Mouse (Mus musculus): ENCODE data around the gene Fads3. TPM values are rescaled to one million over a fixed set of nuclear protein-coding genes. Genes with fewer than 3 reads are reported as not detected.

Gene Fads3
- total RNA-seq, 2 experiments from 2014 or later: 18.7 to 23.9 TPM

GRCm38 (mm10) chr19:10062292-10062691 is 20.9 kb downstream of the Fads3 start:
- no peak for ATAC-seq (replicated peaks; ENCODE audit: low FRiP score, low TSS enrichment, poor library complexity, severe bottlenecking)

GRCm38 (mm10) chr19:10062862-10063261 is 21.5 kb downstream of the Fads3 start:
- no peak for ATAC-seq (replicated peaks; ENCODE audit: low FRiP score, low TSS enrichment, poor library complexity, severe bottlenecking)

DNA sequence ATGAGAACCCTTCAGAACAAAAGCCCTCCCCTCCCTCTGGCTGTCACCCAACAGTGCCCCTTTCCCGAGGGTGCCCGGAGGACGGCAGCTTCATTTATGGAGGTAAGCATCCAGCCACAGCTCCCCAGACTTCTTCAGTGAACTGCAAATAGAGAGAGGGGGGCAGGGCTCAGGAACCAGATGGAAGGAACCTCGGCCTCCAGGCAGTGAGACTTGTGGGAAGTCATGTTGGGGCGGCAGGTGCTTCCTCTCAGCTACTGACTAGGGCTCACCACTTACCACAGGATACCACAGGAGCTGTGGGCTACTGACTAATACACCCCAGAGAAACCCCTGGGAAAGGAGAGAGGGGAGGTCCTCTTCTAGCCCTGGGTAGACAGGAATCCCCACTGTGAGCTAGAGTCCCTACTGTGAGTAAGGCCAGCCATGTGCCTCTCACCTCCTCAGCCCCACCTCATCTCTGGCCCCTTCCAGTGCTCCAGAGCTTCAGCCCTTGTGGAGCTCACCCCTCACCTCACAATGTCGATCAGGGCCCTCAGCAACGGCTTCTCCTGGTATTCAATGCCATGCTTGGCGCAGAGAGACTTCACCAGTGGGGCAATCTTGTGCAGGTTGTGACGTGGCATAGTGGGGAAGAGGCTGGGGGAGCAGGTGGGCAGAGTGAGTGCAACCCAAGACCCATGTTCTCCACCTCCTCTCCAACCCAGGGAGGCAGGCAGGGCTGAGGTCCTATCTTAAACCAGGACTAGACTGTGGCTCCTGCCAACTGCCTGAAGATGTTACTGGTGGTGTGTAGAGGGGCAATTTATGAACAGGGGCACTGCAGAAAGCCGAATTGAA is 23.0 kb downstream of the Fads3 start:
- no peak for ATAC-seq (replicated peaks; ENCODE audit: low FRiP score, low TSS enrichment, poor library complexity, severe bottlenecking)

DNA sequence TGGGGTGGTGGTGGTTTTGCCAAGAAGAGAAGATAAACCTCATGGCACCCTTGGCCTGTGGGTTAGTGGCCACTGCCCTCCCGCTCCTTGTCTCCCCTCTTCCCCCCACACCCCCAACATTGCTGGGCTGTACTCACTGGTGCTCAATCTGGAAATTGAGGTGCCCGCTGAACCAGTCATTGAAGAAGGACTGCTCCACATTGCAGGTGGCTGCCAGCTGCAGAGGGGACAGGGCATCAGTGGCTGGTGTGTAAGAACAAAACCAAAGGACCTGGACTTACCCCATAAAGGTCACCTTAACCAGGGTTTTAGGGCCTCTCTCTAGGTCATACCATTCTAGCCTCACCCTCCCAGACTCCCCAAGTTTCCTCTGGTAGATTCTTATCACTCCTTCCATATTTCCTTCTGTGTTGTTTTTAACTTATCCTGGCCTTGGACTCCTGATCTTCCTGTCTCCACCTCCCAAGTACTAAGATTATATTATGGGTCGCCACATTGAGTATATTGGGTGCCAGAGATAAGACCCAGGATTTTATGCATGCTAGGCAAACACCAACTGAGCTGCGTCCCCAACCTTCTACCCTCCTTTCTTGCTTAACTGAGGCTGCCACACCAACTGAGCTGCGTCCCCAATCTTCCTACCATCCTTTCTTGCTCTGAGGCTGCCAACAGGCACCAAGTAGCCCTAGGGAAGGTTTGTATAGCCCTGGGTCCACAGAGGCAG is 24.3 kb downstream of the Fads3 start:
- ATAC-seq (replicated peaks; ENCODE audit: low FRiP score, low TSS enrichment, poor library complexity, severe bottlenecking): peak; percentile 54

- peak; percentile 9; the same call in 1 of the 2 replicates for ATAC-seq (replicated peaks; ENCODE audit: low FRiP score, low TSS enrichment, poor library complexity, severe bottlenecking)
Observed at GRCm38 (mm10) chr19:10066189-10066500, 24.8 kb downstream of the Fads3 start.

DNA sequence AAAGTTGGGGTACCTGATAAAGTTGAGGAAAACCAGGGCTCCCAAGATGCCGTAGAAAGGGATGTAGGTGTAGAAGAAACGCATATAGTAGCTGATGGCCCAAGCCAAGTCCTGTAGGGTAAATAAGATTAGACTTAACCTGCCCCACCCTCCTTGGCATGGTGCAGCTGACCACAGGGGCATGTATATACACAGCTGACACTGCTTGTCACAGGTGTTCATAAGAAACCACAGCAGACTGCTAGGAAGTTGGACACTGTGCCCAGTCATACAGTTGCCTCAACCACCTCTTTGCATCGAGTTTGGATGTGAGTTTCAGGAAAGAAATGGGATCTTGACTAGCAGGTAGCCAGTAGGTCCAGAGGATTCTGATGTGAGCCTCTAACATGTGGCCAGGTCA is 25.1 kb downstream of the Fads3 start:
- peak; percentile 15; the same call in 1 of the 2 replicates for ATAC-seq (replicated peaks; ENCODE audit: low FRiP score, low TSS enrichment, poor library complexity, severe bottlenecking)

GRCm38 (mm10) chr19:10067701-10068100 is 26.3 kb downstream of the Fads3 start:
- no peak for ATAC-seq (replicated peaks; ENCODE audit: low FRiP score, low TSS enrichment, poor library complexity, severe bottlenecking)

DNA sequence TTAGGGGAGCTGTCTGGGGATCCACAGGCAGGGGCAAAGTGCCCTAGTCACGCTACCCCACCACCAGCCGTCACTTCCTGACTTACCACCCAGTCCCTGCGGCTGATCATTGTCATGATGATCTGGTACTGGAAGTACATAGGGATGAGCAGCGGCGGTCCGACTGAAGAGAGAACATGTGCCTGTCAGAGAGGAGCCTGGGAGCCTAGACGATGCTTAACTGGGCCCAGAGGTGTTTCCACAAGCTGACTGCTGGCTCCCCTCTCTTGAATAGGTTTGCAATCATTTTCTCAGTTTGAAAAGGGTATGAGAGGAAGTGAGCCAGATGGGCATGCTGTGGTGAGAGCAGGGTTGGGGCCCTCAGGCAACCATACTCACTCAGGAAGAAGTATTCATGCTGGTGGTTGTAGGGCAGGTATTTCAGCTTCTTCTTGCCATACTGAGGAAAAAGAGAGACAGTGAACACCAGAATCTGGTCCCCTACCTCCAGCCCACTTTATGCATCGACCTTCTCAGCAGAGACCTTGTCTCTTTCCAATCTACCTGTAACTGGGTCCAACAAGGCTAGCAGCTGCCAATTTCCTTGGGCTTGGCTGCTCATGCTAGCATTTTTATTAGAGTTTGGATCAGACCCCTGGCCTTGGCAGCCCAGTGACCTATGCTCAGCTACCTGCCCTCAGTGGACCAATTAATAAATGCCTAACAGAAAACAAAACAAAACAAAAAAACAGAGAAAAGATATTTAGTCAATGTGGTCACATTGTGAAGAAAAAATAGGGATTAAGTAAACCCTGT is 29.0 kb downstream of the Fads3 start:
- ATAC-seq (replicated peaks; ENCODE audit: low FRiP score, low TSS enrichment, poor library complexity, severe bottlenecking): no peak

- ATAC-seq (replicated peaks; ENCODE audit: low FRiP score, low TSS enrichment, poor library complexity, severe bottlenecking): no peak
Observed at GRCm38 (mm10) chr19:10071166-10071565, 29.8 kb downstream of the Fads3 start.

DNA sequence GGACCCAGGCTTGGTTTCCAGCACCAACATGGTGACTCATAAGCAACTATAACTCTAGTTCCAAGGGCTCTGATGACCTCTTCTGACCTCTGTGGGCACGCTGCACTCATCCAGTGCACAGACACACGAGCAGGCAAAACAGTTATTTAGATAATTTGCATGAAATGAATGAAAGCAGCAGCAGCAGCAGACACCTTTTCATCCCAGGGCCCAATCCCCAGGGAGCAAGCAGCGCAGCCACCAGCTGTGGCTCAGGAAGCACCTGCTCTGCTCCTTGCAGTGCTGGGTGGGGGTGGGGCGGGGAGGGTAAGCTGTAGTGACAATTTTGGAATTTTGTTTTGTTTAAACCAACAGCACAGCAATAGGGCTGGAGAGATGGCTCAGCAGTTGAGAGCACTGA is 30.5 kb downstream of the Fads3 start:
- no peak for ATAC-seq (replicated peaks; ENCODE audit: low FRiP score, low TSS enrichment, poor library complexity, severe bottlenecking)

- no peak for ATAC-seq (replicated peaks; ENCODE audit: low FRiP score, low TSS enrichment, poor library complexity, severe bottlenecking)
Observed at GRCm38 (mm10) chr19:10073145-10073544, 31.8 kb downstream of the Fads3 start.

- ATAC-seq (replicated peaks; ENCODE audit: low FRiP score, low TSS enrichment, poor library complexity, severe bottlenecking): no peak
Observed at GRCm38 (mm10) chr19:10078392-10078791, 37.0 kb downstream of the Fads3 start.

DNA sequence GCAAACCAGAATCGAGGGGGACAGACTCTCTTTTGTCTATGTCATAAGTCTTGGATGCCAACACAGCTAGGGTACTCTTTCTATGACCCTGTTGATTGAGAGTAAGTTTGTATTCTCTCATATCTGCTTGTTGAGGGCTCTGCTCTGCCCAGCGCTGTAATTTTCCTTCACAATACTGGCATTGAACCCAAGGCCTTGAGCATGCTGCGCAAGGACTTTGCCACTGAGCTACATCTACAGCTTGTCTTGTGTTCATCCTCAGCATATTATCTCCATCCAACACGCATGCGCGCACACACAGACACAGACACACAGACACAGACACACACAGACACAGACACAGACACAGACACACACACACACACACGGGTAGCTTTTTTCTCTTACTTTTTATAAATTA is 39.0 kb downstream of the Fads3 start:
- no peak for ATAC-seq (replicated peaks; ENCODE audit: low FRiP score, low TSS enrichment, poor library complexity, severe bottlenecking)

DNA sequence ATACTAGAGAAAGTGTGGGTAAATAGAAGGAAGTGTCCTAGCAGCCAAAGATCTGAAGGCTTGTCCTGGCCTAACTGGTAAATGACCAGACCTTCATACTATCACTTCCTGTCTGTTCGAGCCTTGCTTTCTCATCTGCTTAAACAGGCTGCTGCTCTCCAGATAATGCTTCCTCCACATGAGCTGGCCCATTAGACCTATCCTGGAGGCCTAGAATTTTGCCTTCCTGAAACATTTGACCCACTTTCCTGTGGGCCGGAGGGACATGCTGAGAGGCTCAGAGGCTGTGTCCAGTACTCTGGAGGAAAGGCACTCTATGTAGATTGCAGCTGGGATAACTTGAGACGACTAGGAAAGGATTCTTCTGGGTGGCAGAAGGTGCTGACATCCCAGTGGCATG is 40.7 kb downstream of the Fads3 start:
- ATAC-seq (replicated peaks; ENCODE audit: low FRiP score, low TSS enrichment, poor library complexity, severe bottlenecking): no peak

- no peak for ATAC-seq (replicated peaks; ENCODE audit: low FRiP score, low TSS enrichment, poor library complexity, severe bottlenecking)
Observed at GRCm38 (mm10) chr19:10085454-10085853, 44.1 kb downstream of the Fads3 start.

DNA sequence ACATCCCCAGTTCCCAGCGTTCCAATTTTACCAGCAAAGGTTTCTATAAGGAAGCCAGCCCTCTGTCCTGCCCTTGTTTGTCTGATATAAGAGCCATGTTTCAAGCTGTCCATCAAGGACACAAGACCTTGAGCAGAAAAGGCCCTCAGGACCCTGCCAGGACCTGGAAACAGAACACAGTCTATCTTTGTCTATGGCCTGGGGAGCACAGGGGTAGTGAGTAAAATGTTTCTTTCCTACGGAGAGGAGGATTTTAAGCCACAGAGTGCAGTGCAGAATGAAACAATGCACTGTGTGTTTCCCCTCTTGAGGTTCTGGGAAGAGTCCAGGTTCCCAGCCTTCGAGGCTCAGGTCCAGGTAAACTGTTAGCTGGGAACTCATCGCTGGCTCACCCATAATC is 45.6 kb downstream of the Fads3 start:
- no peak for ATAC-seq (replicated peaks; ENCODE audit: low FRiP score, low TSS enrichment, poor library complexity, severe bottlenecking)

DNA sequence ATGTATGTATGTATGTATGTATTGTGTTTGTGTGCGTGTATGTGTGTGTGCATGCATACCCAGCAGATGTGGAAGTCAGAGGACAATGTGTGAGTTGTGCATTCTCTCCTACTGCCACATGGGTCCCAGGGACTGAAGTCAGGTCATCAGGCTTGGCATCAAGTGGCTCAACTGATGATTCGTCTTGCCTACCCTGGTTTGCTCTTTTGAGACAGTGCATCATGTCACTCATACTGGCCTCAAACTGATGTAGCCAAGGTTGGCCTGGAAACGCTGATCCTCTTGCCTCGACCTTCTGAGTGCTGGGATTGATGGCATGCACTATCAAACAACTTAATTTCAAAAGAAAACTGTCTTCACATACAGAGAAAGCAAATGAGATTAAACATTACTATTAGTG is 52.5 kb downstream of the Fads3 start:
- ATAC-seq (replicated peaks; ENCODE audit: low FRiP score, low TSS enrichment, poor library complexity, severe bottlenecking): no peak

- peak; percentile 81 for ATAC-seq (replicated peaks; ENCODE audit: low FRiP score, low TSS enrichment, poor library complexity, severe bottlenecking)
Observed at GRCm38 (mm10) chr19:10094695-10095094, 53.3 kb downstream of the Fads3 start.

DNA sequence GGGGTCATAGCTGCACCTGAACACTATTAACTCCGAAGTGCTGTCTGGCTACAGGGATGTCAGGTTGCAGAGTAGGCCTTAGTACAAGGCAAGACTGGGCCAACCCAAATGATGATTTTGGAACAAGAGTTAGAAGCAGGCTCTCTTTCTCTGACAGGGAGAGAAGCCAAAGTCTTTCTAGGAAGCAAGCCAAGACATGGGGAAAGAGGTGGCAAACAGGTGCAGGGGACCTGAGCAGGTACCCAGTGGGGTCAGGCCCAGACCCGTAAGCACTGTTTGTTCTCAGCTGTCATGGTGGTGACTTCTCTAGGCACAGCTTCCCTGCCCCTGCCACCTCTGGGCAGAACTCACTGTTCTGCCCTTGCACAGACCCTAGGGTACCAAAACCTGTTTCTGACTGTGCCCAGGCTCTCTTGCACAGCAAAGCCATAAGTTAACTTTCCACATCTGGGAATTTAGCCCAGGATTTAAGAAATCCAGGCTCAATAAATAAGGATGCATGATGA is 55.1 kb downstream of the Fads3 start:
- ATAC-seq (replicated peaks; ENCODE audit: low FRiP score, low TSS enrichment, poor library complexity, severe bottlenecking): no peak

- ATAC-seq (replicated peaks; ENCODE audit: low FRiP score, low TSS enrichment, poor library complexity, severe bottlenecking): no peak
Observed at GRCm38 (mm10) chr19:10097826-10098225, 56.5 kb downstream of the Fads3 start.

All from megakaryocyte-erythroid progenitor cell, adult 5-6 weeks (primary cell).